Mouse (Mus musculus): ENCODE data around the gene Calcoco1. TPM values are rescaled to one million over a fixed set of nuclear protein-coding genes. Genes with fewer than 3 reads are reported as not detected.

Gene Calcoco1
- total RNA-seq, 2 experiments from 2014 or later: 92.7 to 110 TPM

- no peak for DNase-seq
Observed at GRCm38 (mm10) chr15:102738434-102738833, 16.5 kb upstream of the Calcoco1 start.

DNA sequence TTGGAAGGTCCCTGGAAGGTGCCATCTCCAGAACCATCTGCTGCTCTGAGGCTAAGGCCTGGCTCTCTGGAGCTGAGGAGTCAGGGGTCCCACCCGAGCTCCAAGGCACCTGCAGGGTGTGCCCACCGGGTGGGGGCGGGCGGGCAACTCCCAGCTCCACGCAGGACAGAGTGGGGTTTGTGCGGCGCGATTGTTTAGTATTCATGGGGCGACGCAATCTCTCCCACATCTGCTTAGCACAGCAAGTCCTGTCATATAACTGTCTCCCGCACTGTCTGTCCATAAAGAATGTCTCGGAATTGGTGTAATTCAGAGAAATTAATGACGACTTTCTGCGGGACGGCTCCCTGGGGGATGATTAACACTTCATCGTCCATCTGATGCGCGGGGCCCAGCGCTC lies 15.1 kb upstream of the Calcoco1 start:
- no peak for DNase-seq

GRCm38 (mm10) chr15:102736127-102736944 lies 14.4 kb upstream of the Calcoco1 start:
- peak in 1 of 2 experiments; percentile 42 for DNase-seq

- DNase-seq: no peak
Observed at GRCm38 (mm10) chr15:102735031-102735430, 13.1 kb upstream of the Calcoco1 start.

DNA sequence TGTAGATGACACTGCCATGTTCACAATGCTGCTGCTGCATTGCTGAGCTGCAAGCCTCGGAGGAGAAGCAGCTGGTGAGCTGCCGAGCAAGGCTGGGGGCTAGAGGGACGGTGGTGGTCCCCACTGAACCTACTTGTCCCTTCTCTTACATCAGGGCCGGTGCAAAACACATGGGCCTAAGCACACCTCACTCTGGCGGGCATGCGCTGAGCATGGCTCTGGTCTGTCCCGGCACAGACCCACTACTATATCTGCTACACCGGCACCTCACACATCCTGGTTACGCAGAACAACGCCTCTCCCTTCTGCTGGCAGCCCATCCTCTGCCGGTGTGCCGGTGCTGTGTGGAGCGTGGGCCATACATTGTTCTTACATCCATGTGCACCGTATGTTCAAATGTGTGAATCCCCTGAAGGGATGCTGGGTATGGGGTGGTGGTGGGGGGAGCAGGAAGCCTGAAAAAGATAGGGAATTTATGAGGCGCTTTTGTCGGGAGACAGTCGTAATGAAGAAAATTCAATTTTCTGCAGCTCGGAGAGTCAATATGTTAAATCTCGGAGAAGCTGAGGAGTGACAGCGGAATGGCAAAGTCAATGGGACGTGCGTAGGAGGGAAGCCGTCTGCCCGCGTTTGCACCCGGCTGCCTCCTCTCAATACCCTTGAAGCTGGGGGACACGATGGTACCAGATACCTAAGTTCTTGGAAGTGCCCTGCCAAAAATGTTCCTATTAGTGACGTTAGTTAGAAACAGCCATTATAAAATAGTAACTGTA lies 12.0 kb upstream of the Calcoco1 start:
- DNase-seq: no peak

DNA sequence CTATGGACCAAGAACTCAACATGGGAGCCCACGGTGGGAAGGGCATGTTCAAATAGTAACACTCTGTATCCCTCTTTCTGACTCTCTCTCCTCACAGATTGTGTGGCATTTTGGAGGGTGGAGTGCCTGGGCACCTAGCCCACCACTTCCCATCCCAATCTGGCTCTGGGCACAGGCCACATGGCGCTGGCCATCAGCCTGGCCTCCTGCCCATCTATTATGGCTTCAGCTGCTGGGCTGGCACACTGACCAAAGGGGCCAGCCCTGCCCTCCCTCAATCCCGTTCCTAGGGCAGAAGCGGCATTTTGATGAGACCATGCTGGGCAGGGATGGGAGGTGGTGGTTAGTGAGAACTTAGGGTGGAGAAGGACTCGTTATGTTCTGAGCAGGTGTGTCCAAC lies 11.3 kb upstream of the Calcoco1 start:
- no peak for DNase-seq

- no peak for DNase-seq
Observed at GRCm38 (mm10) chr15:102732406-102732805, 10.4 kb upstream of the Calcoco1 start.

GRCm38 (mm10) chr15:102727951-102728350 lies 6.0 kb upstream of the Calcoco1 start:
- DNase-seq: no peak

- DNase-seq: no peak
Observed at GRCm38 (mm10) chr15:102723358-102724135, 1.6 kb upstream of the Calcoco1 start.

- DNase-seq: no peak
Observed at GRCm38 (mm10) chr15:102722500-102722931, 538 bp upstream of the Calcoco1 start.

- no peak for DNase-seq
Observed at GRCm38 (mm10) chr15:102721016-102721898, 721 bp downstream of the Calcoco1 start.

GRCm38 (mm10) chr15:102716132-102716531 lies 5.8 kb downstream of the Calcoco1 start:
- peak; percentile 50 to 65 for DNase-seq

- no peak for DNase-seq
Observed at GRCm38 (mm10) chr15:102707736-102708269, 14.2 kb downstream of the Calcoco1 start.

GRCm38 (mm10) chr15:102705923-102706503 lies 16.0 kb downstream of the Calcoco1 start:
- no peak for DNase-seq

DNA sequence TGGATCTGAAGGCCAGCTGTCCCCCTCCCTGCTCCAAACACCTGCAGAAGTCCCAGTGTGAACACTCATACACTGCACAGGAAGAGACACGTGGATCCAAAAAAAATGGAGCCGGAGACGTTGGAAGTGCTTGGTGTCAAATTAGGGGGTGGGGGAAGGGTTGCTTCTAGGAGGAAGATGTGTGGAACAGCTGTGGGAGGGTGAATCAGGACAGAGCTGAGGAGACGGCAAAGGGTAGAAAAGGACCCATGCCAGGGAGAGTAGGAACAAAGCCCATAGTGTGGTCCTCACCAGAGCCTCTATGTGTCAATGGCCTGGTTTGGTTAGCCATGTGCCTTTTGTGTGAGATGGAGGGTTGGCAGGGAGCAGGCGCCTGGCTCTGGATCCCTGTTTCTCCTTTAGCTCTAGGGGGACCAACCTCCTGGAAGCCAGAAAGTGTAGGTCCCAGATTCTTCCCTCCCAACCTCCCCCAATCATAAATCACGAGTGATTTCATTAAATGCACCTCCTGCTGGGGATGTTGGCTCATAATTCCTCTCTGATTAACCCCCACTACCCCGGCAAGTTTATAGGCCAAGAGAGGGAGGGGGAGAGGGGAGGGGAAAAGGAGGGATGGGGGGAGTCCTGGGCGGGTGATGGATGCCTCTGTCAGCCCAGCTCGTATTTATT lies 16.6 kb downstream of the Calcoco1 start:
- DNase-seq: no peak

GRCm38 (mm10) chr15:102704806-102705205 lies 17.2 kb downstream of the Calcoco1 start:
- DNase-seq: no peak

DNA sequence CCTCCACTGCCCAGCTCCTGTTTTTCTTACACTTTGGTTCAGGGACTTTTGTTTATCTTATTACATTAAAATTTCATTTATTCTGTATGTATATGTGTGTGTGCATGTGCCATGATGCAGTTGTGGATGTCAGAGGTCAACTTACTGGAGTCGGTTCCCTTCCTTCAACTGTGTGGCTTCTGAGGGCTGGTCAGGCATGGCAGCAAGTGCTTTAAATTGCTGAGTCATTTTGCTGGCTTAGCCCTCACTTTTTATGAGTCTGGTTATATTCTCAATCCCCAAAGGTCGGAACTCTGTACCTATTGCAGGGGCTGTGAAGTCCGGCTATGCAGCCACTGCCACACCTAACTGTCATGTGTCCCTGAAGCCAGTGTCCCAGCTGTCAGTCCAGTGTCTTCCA lies 19.0 kb downstream of the Calcoco1 start:
- no peak for DNase-seq

- DNase-seq: peak; percentile 84 to 88
Observed at GRCm38 (mm10) chr15:102698193-102698592, 23.8 kb downstream of the Calcoco1 start.

DNA sequence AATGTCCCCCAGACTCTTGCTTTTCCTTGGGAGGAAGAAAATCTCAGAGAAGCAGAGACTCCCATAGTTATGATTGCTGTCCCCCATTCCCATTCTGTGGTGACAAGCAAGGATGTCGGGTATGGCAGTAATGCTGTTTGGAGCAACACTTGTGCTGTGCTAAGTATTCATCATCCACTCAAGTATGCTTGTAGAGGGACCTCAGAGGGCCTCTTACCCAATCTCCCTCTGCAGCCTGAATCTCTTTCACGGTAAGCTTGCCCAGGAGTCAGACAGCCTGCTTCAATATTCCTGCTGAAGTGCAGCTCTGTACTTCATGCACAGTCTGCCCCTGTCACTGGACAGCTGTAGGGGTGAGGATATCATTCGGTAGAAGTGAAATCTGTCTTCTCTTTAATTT lies 25.1 kb downstream of the Calcoco1 start:
- no peak for DNase-seq

- DNase-seq: peak; percentile 70 to 74
Observed at GRCm38 (mm10) chr15:102693600-102693999, 28.4 kb downstream of the Calcoco1 start.

All from adrenal gland, postnatal 36 days (tissue).